Comparison of ENCODE assay signal across 8 mouse cellular contexts in genomic region chr11:77489591-77490235, GRCm38 (mm10). TPM values are rescaled to one million over a fixed set of nuclear protein-coding genes. Genes with fewer than 3 reads are reported as not detected.
A peak's percentile ranks its signal among the peaks of the same experiment; 100 is the strongest.
DNase-seq lines count a peak whose midpoint lies in the region; ATAC-seq and TF ChIP-seq lines count a peak whose summit lies in the region.

TSS of gene Ankrd13b (minus strand) at chr11:77489678.

- WGBS in embryonic facial prominence, embryonic 10.5 days, result under 1% methylated on average over 86 of the region's 87 CpGs
- WGBS in heart, embryonic 10.5 days, result 2% methylated on average over 87 of the region's 87 CpGs
- WGBS in kidney, postnatal 0 days, result under 1% methylated on average over 66 of the region's 87 CpGs
- WGBS in liver, embryonic 13.5 days (ENCODE audit: insufficient replicate concordance), result under 1% methylated on average over 67 of the region's 87 CpGs
- under 1% methylated on average over 46 of the region's 87 CpGs for WGBS in neural tube, embryonic 11.5 days

- TF ChIP-seq CTCF in kidney, postnatal 0 days (IDR thresholded peaks at IDR 0.05; ENCODE audit: low read depth), result no peak

- peaks cover 13% of the 10 kb centered on the region; the same call in 1 of the 2 replicates for H3K36me3 ChIP-seq in embryonic facial prominence, embryonic 10.5 days (replicated peaks)
- no peaks in the 10 kb centered on the region for H3K36me3 ChIP-seq in heart, embryonic 10.5 days
- H3K36me3 ChIP-seq in kidney, postnatal 0 days (ENCODE audit: insufficient read depth, low read length), result no peaks in the 10 kb centered on the region
- no peaks in the 10 kb centered on the region for H3K36me3 ChIP-seq in liver, embryonic 13.5 days
- H3K36me3 ChIP-seq in neural tube, embryonic 11.5 days (ENCODE audit: control insufficient read depth, insufficient read depth, low read length), result no peaks in the 10 kb centered on the region

- peak within 1 kb of the TSS; percentile 75 for H3K9ac ChIP-seq in kidney, postnatal 0 days (ENCODE audit: low read depth, low read length)
- H3K9ac ChIP-seq in liver, embryonic 13.5 days, result peak within 1 kb of the TSS; percentile 75
- peak within 1 kb of the TSS; percentile 95 for H3K9ac ChIP-seq in neural tube, embryonic 11.5 days (ENCODE audit: low read length)

- H3K4me2 ChIP-seq in kidney, postnatal 0 days (ENCODE audit: low read length), result peak within 1 kb of the TSS; percentile 100
- peak within 1 kb of the TSS; percentile 98 for H3K4me2 ChIP-seq in liver, embryonic 13.5 days
- peak within 1 kb of the TSS; percentile 71 for H3K4me2 ChIP-seq in neural tube, embryonic 11.5 days (ENCODE audit: low read depth)

- H3K27ac ChIP-seq in embryonic facial prominence, embryonic 10.5 days (replicated peaks), result peak within 1 kb of the TSS; percentile 94
- H3K27ac ChIP-seq in heart, embryonic 10.5 days, result peak within 1 kb of the TSS; percentile 89
- no peak within 1 kb of the TSS for H3K27ac ChIP-seq in kidney, postnatal 0 days
- no peak within 1 kb of the TSS for H3K27ac ChIP-seq in liver, embryonic 13.5 days
- H3K27ac ChIP-seq in neural tube, embryonic 11.5 days (ENCODE audit: low read depth, low read length), result peak within 1 kb of the TSS; percentile 82

- H3K27me3 ChIP-seq in embryonic facial prominence, embryonic 10.5 days (replicated peaks; ENCODE audit: low read depth, poor library complexity, severe bottlenecking), result no peaks in the 10 kb centered on the region
- 0 out of 2 replicates have a peak, but pooled peaks cover 4% of the 10 kb centered on the region for H3K27me3 ChIP-seq in heart, embryonic 10.5 days (ENCODE audit: insufficient read depth, poor library complexity, severe bottlenecking)
- H3K27me3 ChIP-seq in kidney, postnatal 0 days (ENCODE audit: insufficient read depth, low read length), result no peaks in the 10 kb centered on the region
- H3K27me3 ChIP-seq in liver, embryonic 13.5 days, result peaks cover 34% of the 10 kb centered on the region
- no peaks in the 10 kb centered on the region for H3K27me3 ChIP-seq in neural tube, embryonic 11.5 days (ENCODE audit: control insufficient read depth, insufficient read depth, low read length)

- H3K4me3 ChIP-seq in embryonic facial prominence, embryonic 10.5 days, result peak within 1 kb of the TSS; percentile 85
- peak within 1 kb of the TSS; percentile 88 for H3K4me3 ChIP-seq in heart, embryonic 10.5 days
- peak within 1 kb of the TSS; percentile 85 for H3K4me3 ChIP-seq in kidney, postnatal 0 days (replicated peaks; ENCODE audit: low read depth, low read length)
- peak within 1 kb of the TSS; percentile 72 for H3K4me3 ChIP-seq in liver, embryonic 13.5 days (replicated peaks)
- H3K4me3 ChIP-seq in neural tube, embryonic 11.5 days (ENCODE audit: low read depth, low read length), result peak within 1 kb of the TSS; percentile 94

- H3K4me1 ChIP-seq in embryonic facial prominence, embryonic 10.5 days, result peaks cover 92% of the 10 kb centered on the region
- peaks cover 70% of the 10 kb centered on the region for H3K4me1 ChIP-seq in heart, embryonic 10.5 days
- H3K4me1 ChIP-seq in kidney, postnatal 0 days (replicated peaks; ENCODE audit: insufficient read depth, low read length), result peaks cover 35% of the 10 kb centered on the region
- peaks cover 62% of the 10 kb centered on the region for H3K4me1 ChIP-seq in liver, embryonic 13.5 days (replicated peaks)
- peaks cover 69% of the 10 kb centered on the region for H3K4me1 ChIP-seq in neural tube, embryonic 11.5 days (ENCODE audit: control insufficient read depth, insufficient read depth, low read length)

- peak; percentile 19; the same call in 1 of the 2 replicates for ATAC-seq in kidney, postnatal 0 days (replicated peaks; ENCODE audit: low FRiP score, low read depth)
- ATAC-seq in liver, embryonic 13.5 days (ENCODE audit: low read depth), result 0 out of 2 replicates have a peak, but pooled peaks have one; percentile 9
- ATAC-seq in neural tube, embryonic 11.5 days (ENCODE audit: insufficient read depth, low FRiP score, low TSS enrichment), result peak; percentile 66; the same call in 1 of the 2 replicates

- DNase-seq in 416B (ENCODE audit: low read depth) (peak; percentile 68), adipocyte (ENCODE audit: low spot score) (peak; percentile 58)
- DNase-seq in embryonic facial prominence, embryonic 10.5 days (ENCODE audit: low spot score), result peak; percentile 87
- DNase-seq in heart, embryonic 10.5 days (ENCODE audit: low spot score), result peak; percentile 89
- peak; percentile 87 for DNase-seq in kidney, postnatal 0 days (ENCODE audit: low spot score)
- DNase-seq in liver, embryonic 13.5 days, result no peak
- DNase-seq in neural tube, embryonic 11.5 days (ENCODE audit: low spot score), result peak; percentile 84
- DNase-seq in thymus, postnatal 14 days, result peak; percentile 68

- H3K9me3 ChIP-seq in embryonic facial prominence, embryonic 10.5 days, result no peaks in the 10 kb centered on the region
- H3K9me3 ChIP-seq in heart, embryonic 10.5 days, result no peaks in the 10 kb centered on the region
- H3K9me3 ChIP-seq in kidney, postnatal 0 days (replicated peaks; ENCODE audit: low read length), result no peaks in the 10 kb centered on the region
- no peaks in the 10 kb centered on the region for H3K9me3 ChIP-seq in liver, embryonic 13.5 days (replicated peaks)
- H3K9me3 ChIP-seq in neural tube, embryonic 11.5 days (ENCODE audit: control insufficient read depth, low read length), result no peaks in the 10 kb centered on the region

RNA-seq across cellular contexts. Expression of gene Ankrd13b, which starts in this region (rescaled TPM):
- polyA plus RNA-seq in embryonic facial prominence, embryonic 10.5 days (2016; fragmentation: Nextera tagmentation; extraction: Ambion mirVana), result 11.8 and 13.1 TPM in 2 replicates
- 2.5 and 3.5 TPM in 2 replicates for polyA plus RNA-seq in heart, embryonic 10.5 days (2016; fragmentation: Nextera tagmentation; extraction: Ambion mirVana)
- 5.8 and 6.4 TPM in 2 replicates for polyA plus RNA-seq in kidney, postnatal 0 days (2015; fragmentation: Nextera tagmentation; extraction: Ambion mirVana)
- 0.81 and 1.0 TPM in 2 replicates for polyA plus RNA-seq in liver, embryonic 13.5 days (2015; fragmentation: Nextera tagmentation; extraction: Ambion mirVana)
- polyA plus RNA-seq in neural tube, embryonic 11.5 days (2014; fragmentation: Nextera tagmentation; extraction: Ambion mirVana), result 19.4 and 20.5 TPM in 2 replicates

Comparison
In these comparisons a context has a peak if more than half of its experiments do, and no peak if none do; other contexts are left out.
1. H3K27ac ChIP-seq: peak in embryonic facial prominence, embryonic 10.5 days (single experiment), heart, embryonic 10.5 days (single experiment) and neural tube, embryonic 11.5 days (single experiment); none in kidney, postnatal 0 days (single experiment) and liver, embryonic 13.5 days (single experiment).
2. ATAC-seq: peak in every context shown above with its lines; median percentile 66 in neural tube, embryonic 11.5 days; 19 in kidney, postnatal 0 days; 9 in liver, embryonic 13.5 days.
3. Peak in every context shown above with its lines, with median percentiles within 50 percentile points of each other: H3K4me3 ChIP-seq, H3K4me2 ChIP-seq and H3K9ac ChIP-seq.